Mouse (Mus musculus) heart, embryonic 15.5 days (tissue): ENCODE measurements around the gene 4930512M02Rik. TPM values are rescaled to one million over a fixed set of nuclear protein-coding genes. Genes with fewer than 3 reads are reported as not detected.

Experiments used
- ATAC-seq: fragments of 200-750 bp; cut with Nextera tagmentation; replicated peaks from 2 replicates; pipeline ENCODE4 v1.8.0; 2017; ENCODE audit warnings: low read depth, moderate TSS enrichment; ENCODE audit not compliant: insufficient number of reproducible peaks, insufficient read depth, low FRiP score
- H3K27ac ChIP-seq: fragments of 300-500 bp; sonication (generic); 2 replicates; pipeline ENCODE4 v1.5.1; 2015; ENCODE audit warnings: mild to moderate bottlenecking, inconsistent platforms
- H3K27me3 ChIP-seq: fragments of 300-500 bp; sonication (generic); 2 replicates; pipeline ENCODE4 v1.6.1; 2015; ENCODE audit warnings: inconsistent platforms
- H3K36me3 ChIP-seq: fragments of 300-500 bp; sonication (generic); 2 replicates; pipeline ENCODE4 v1.6.1; 2015; ENCODE audit warnings: mild to moderate bottlenecking, inconsistent platforms
- H3K4me1 ChIP-seq: fragments of 300-500 bp; sonication (generic); replicated peaks from 2 replicates; pipeline ENCODE4 v1.6.1; 2015; ENCODE audit warnings: inconsistent platforms
- H3K4me2 ChIP-seq: fragments of 300-500 bp; sonication (generic); 2 replicates; pipeline ENCODE4 v1.6.1; 2015; ENCODE audit warnings: inconsistent platforms, mild to moderate bottlenecking, moderate library complexity
- H3K4me3 ChIP-seq: fragments of 300-500 bp; sonication (generic); 2 replicates; pipeline ENCODE4 v1.5.1; 2015; ENCODE audit warnings: mild to moderate bottlenecking, inconsistent platforms
- H3K9ac ChIP-seq: fragments of 300-500 bp; sonication (generic); 2 replicates; pipeline ENCODE4 v1.6.1; 2015; ENCODE audit warnings: mild to moderate bottlenecking, inconsistent platforms
- H3K9me3 ChIP-seq: fragments of 300-500 bp; sonication (generic); replicated peaks from 2 replicates; pipeline ENCODE4 v1.6.1; 2016; ENCODE audit warnings: inconsistent platforms
- WGBS: fragments of 180-500 bp; shearing (Covaris S2); methylation state at CpG from one replicate; pipeline ENCODE4 v1.1.7; 2015; ENCODE audit warnings: mixed read lengths; 5-methylcytosine and 5-hydroxymethylcytosine counted together
- polyA plus RNA-seq: library from polyadenylated mRNA; unstranded; fragments of >200 nt; fragmentation: Nextera tagmentation; extraction: Ambion mirVana; gene quantifications from 2 replicates; pipeline ENCODE4 v1.2.1, GENCODE M21; 2015

4930512M02Rik gene
- polyA plus RNA-seq, 1 experiment from 2014 or later = not detected

GRCm38 (mm10) chr11:11561118-11561517, 66.5 kb downstream of the 4930512M02Rik start:
- Histone ChIP-seq H3K4me1 (0 out of 2 replicates have a peak, but pooled peaks cover 4% of the 10 kb centered on the region), H3K27ac (no peak overlapping the region), H3K36me3 (no peaks in the 10 kb centered on the region), H3K4me3 (no peak overlapping the region), H3K9ac (no peak overlapping the region), H3K4me2 (no peak overlapping the region), H3K27me3 (no peaks in the 10 kb centered on the region), H3K9me3 (no peaks in the 10 kb centered on the region)
- WGBS = 82% methylated on average over 6 of the region's 6 CpGs
- ATAC-seq = no peak

GRCm38 (mm10) chr11:11559099-11559686, 68.4 kb downstream of the 4930512M02Rik start:
- Histone ChIP-seq H3K27me3 (no peaks in the 10 kb centered on the region; the same call in 1 of the 2 replicates), H3K9me3 (no peaks in the 10 kb centered on the region), H3K9ac (no peak overlapping the region), H3K4me3 (no peak overlapping the region), H3K27ac (no peak overlapping the region), H3K4me2 (no peak overlapping the region), H3K4me1 (no peaks in the 10 kb centered on the region), H3K36me3 (no peaks in the 10 kb centered on the region)
- ATAC-seq = no peak
- WGBS = 74% methylated on average over 7 of the region's 7 CpGs

- Histone ChIP-seq H3K9ac (no peak overlapping the region), H3K4me2 (no peak overlapping the region), H3K36me3 (no peaks in the 10 kb centered on the region), H3K4me3 (no peak overlapping the region), H3K27me3 (no peaks in the 10 kb centered on the region; the same call in 1 of the 2 replicates), H3K27ac (no peak overlapping the region), H3K4me1 (no peaks in the 10 kb centered on the region), H3K9me3 (no peaks in the 10 kb centered on the region)
- 55% methylated on average over 3 of the region's 3 CpGs for whole genome bisulfite sequencing
- ATAC-seq = no peak
Measured at GRCm38 (mm10) chr11:11558662-11559061, 69.0 kb downstream of the 4930512M02Rik start.

- Histone ChIP-seq H3K4me3 (no peak overlapping the region), H3K4me1 (no peaks in the 10 kb centered on the region), H3K9ac (no peak overlapping the region), H3K9me3 (no peaks in the 10 kb centered on the region), H3K27ac (no peak overlapping the region), H3K36me3 (no peaks in the 10 kb centered on the region), H3K27me3 (no peaks in the 10 kb centered on the region; the same call in 1 of the 2 replicates), H3K4me2 (no peak overlapping the region)
- ATAC-seq = no peak
- WGBS = 30% methylated on average over 11 of the region's 11 CpGs
Measured at GRCm38 (mm10) chr11:11557173-11557967, 70.3 kb downstream of the 4930512M02Rik start.

- no peaks in the 10 kb centered on the region; the same call in 1 of the 2 replicates for H3K27me3 ChIP-seq
- no peak overlapping the region for H3K9ac ChIP-seq
- no peak overlapping the region for H3K27ac ChIP-seq
- no peak overlapping the region for H3K4me2 ChIP-seq
- H3K9me3 ChIP-seq = no peaks in the 10 kb centered on the region
- no peaks in the 10 kb centered on the region for H3K36me3 ChIP-seq
- no peak overlapping the region for H3K4me3 ChIP-seq
- no peak for ATAC-seq
- H3K4me1 ChIP-seq = no peaks in the 10 kb centered on the region
- WGBS = 77% methylated on average over 1 of the region's 1 CpGs
Measured at GRCm38 (mm10) chr11:11556186-11556585, 71.4 kb downstream of the 4930512M02Rik start.

- H3K9me3 ChIP-seq = no peaks in the 10 kb centered on the region
- ATAC-seq = no peak
- 63% methylated on average over 8 of the region's 8 CpGs for WGBS
Measured at GRCm38 (mm10) chr11:11555563-11555962, 72.1 kb downstream of the 4930512M02Rik start.

GRCm38 (mm10) chr11:11547597-11548240, 79.9 kb downstream of the 4930512M02Rik start:
- Histone ChIP-seq H3K4me3 (no peak overlapping the region), H3K36me3 (no peaks in the 10 kb centered on the region), H3K9me3 (no peaks in the 10 kb centered on the region), H3K9ac (no peak overlapping the region), H3K27me3 (no peaks in the 10 kb centered on the region), H3K4me1 (no peaks in the 10 kb centered on the region), H3K4me2 (no peak overlapping the region), H3K27ac (no peak overlapping the region)
- ATAC-seq = no peak
- WGBS = 59% methylated on average over 7 of the region's 7 CpGs

More at GRCm38 (mm10) chr11:11555563-11555962, 72.1 kb downstream of the 4930512M02Rik start:
- H3K4me2 ChIP-seq = no peak overlapping the region
- no peak overlapping the region for H3K9ac ChIP-seq
- H3K4me3 ChIP-seq = no peak overlapping the region
- no peaks in the 10 kb centered on the region for H3K4me1 ChIP-seq
- no peaks in the 10 kb centered on the region for H3K36me3 ChIP-seq
- H3K27ac ChIP-seq = no peak overlapping the region
- H3K27me3 ChIP-seq = no peaks in the 10 kb centered on the region; the same call in 1 of the 2 replicates

GRCm38 (mm10) chr11:11546903-11547511, 80.6 kb downstream of the 4930512M02Rik start:
- Histone ChIP-seq H3K36me3 (no peaks in the 10 kb centered on the region), H3K9me3 (no peaks in the 10 kb centered on the region)
- WGBS = 66% methylated on average over 7 of the region's 7 CpGs

GRCm38 (mm10) chr11:11545948-11546347, 81.7 kb downstream of the 4930512M02Rik start:
- Histone ChIP-seq H3K36me3 (no peaks in the 10 kb centered on the region), H3K27ac (no peak overlapping the region), H3K9ac (no peak overlapping the region), H3K9me3 (no peaks in the 10 kb centered on the region), H3K4me2 (no peak overlapping the region), H3K4me3 (no peak overlapping the region), H3K4me1 (no peaks in the 10 kb centered on the region), H3K27me3 (no peaks in the 10 kb centered on the region)
- no peak for ATAC-seq
- WGBS = 79% methylated on average over 3 of the region's 3 CpGs

More at GRCm38 (mm10) chr11:11546903-11547511, 80.6 kb downstream of the 4930512M02Rik start:
- no peaks in the 10 kb centered on the region for H3K4me1 ChIP-seq
- no peak overlapping the region for H3K4me2 ChIP-seq
- H3K27me3 ChIP-seq = no peaks in the 10 kb centered on the region
- H3K27ac ChIP-seq = no peak overlapping the region
- no peak overlapping the region for H3K9ac ChIP-seq
- no peak overlapping the region for H3K4me3 ChIP-seq
- ATAC-seq = no peak
